Comparison of ENCODE assay signal across 7 mouse cellular contexts in the genomic region with DNA sequence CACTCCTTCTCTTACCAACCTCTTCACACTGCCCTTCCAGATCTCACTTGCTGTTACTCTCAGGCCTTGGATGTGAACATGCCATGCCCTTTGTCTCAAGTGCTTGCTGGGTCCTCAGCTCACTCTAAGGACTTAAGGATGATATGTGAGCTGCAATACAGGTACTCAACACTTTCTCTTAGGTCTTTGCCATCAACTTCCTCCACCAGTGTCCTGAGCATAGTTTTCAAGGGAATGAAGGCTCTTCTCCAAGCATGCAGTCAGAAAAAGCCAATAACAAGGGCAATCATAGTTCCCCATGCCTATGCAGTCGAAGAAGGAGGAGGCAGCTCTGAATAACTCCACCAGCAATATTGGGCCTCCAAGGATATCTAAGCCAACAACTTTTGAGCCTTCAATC.
DNase-seq lines count a peak whose midpoint lies in the region; TF ChIP-seq lines count a peak whose summit lies in the region.
"Not testable (repeated sequence)": the region's sequence is repeated elsewhere in the genome, so short reads cannot be mapped to it uniquely, and the experiment has no call there.

No protein-coding gene starts in this region.

- TF ChIP-seq CTCF in kidney, adult 2 months (conservative IDR thresholded peaks at IDR 0.05; ENCODE audit: insufficient read depth, insufficient read length, low read depth, low read length); lung, adult 2 months (IDR thresholded peaks at IDR 0.05; ENCODE audit: insufficient read depth, low read length): not testable (repeated sequence)

- 47% methylated on average over 1 of the region's 1 CpGs for WGBS in kidney, adult 2 months
- WGBS in lung, adult 2 months = 59% methylated on average over 1 of the region's 1 CpGs

- not testable (repeated sequence) for TF ChIP-seq POLR2A in kidney, adult 2 months (IDR thresholded peaks at IDR 0.05; ENCODE audit: low read depth, low read length); lung, adult 2 months (IDR thresholded peaks at IDR 0.05; ENCODE audit: borderline replicate concordance, extremely low read depth, low read depth, low read length)

- H3K36me3 ChIP-seq in kidney, adult 2 months (ENCODE audit: control insufficient read depth, insufficient read depth, low read length) = not testable (repeated sequence)

- not testable (repeated sequence) for H3K4me3 ChIP-seq in kidney, adult 2 months (ENCODE audit: insufficient read depth, low read depth, low read length); lung, adult 2 months (replicated peaks; ENCODE audit: extremely low read depth, low read depth, low read length)

- H3K27ac ChIP-seq in kidney, adult 2 months (ENCODE audit: insufficient read depth, low read depth, low read length) = not testable (repeated sequence)

- DNase-seq in adrenal gland, adult 18-20 months (ENCODE audit: low spot score in 2 of 2) = peak; percentile 6 to 20
- DNase-seq in frontal cortex, postnatal 10 days (ENCODE audit: low spot score in 2 of 2) = peak; percentile 3 to 4
- peak; percentile 13 for DNase-seq in heart, adult 8-10 months (ENCODE audit: low spot score)
- DNase-seq in kidney, adult 2 months = peak; percentile 31
- peak; percentile 5 for DNase-seq in lung, adult 2 months
- DNase-seq in ovary, postnatal 36 days (ENCODE audit: low spot score) = peak; percentile 1
- DNase-seq in thymus, postnatal 25 days = peak; percentile 2

- not testable (repeated sequence) for H3K27me3 ChIP-seq in kidney, adult 2 months (replicated peaks; ENCODE audit: control insufficient read depth, insufficient read depth, low read length)

- H3K4me1 ChIP-seq in kidney, adult 2 months (ENCODE audit: control insufficient read depth, insufficient read depth, low read length); lung, adult 2 months (ENCODE audit: control insufficient read depth, insufficient read depth, low read length): not testable (repeated sequence)
